ENCODE assay signal across 27 mouse cellular contexts in the genomic region with DNA sequence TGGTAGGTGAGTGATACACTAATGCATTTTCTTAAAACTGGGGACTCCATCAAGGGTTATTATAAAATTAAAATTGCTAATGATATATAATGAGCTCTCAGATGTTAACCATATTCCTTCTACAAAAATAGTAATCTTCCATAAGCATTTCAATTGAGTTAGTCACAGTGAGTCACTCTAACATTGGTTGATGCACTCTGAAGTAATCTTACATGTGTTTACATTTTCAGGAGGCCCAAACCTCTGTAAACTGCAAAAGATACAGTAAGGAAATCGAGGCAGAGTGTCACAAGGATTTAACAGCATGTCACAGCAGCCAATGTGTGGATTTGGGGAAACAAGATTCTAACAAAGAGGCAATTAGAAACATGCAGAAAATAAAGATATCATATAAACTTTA.
"Had no signal": no experiment of that assay in that cellular context is flagged by ENCODE, and none has a peak within 500 bp of the region (broad histone marks: within the 10 kb centered on the region; RNA-seq: fewer than 3 reads in every experiment).

No protein-coding gene starts in this region.

- H3K4me3 ChIP-seq: embryonic facial prominence, embryonic 10.5 days; embryonic facial prominence, embryonic 12.5 days; embryonic facial prominence, embryonic 13.5 days; embryonic facial prominence, embryonic 15.5 days; erythroblast, embryonic 14.5 days; forebrain, embryonic 10.5 days; forebrain, embryonic 12.5 days; forebrain, embryonic 13.5 days; forebrain, embryonic 15.5 days; gastrocnemius, adult 2 months; heart, adult 2 months had no signal

- ATAC-seq: forebrain, embryonic 13.5 days; forebrain, embryonic 14.5 days; forebrain, embryonic 15.5 days; forebrain, embryonic 16.5 days; forebrain, postnatal 0 days had no signal

- H3K4me1 ChIP-seq: embryonic facial prominence, embryonic 10.5 days; embryonic facial prominence, embryonic 12.5 days; embryonic facial prominence, embryonic 13.5 days; embryonic facial prominence, embryonic 15.5 days; forebrain, embryonic 12.5 days; forebrain, embryonic 13.5 days; forebrain, embryonic 15.5 days had no signal

- H3K36me3 ChIP-seq: embryonic facial prominence, embryonic 10.5 days; embryonic facial prominence, embryonic 12.5 days; embryonic facial prominence, embryonic 13.5 days; embryonic facial prominence, embryonic 15.5 days; forebrain, embryonic 10.5 days; forebrain, embryonic 12.5 days; forebrain, embryonic 15.5 days had no signal

- DNase-seq: cerebellum, adult 9-10 months; cerebellum, adult 9-11 months; cerebellum, postnatal 10 days; cerebellum, postnatal 14 days; cerebellum, postnatal 25 days; cerebellum, postnatal 36 days; embryo, embryonic 11 days; forebrain, postnatal 0 days; gastrocnemius, adult 2 months; gastrocnemius, postnatal 10 days; gastrocnemius, postnatal 14 days; gastrocnemius, postnatal 25 days; gastrocnemius, postnatal 36 days; heart, adult 11 months; heart, adult 18-20 months; heart, adult 2 months had no signal

- H3K4me2 ChIP-seq: embryonic facial prominence, embryonic 12.5 days; embryonic facial prominence, embryonic 13.5 days; embryonic facial prominence, embryonic 15.5 days; forebrain, embryonic 12.5 days; forebrain, embryonic 13.5 days; forebrain, embryonic 15.5 days had no signal

- H3K27me3 ChIP-seq: embryonic facial prominence, embryonic 12.5 days; embryonic facial prominence, embryonic 13.5 days; embryonic facial prominence, embryonic 15.5 days; forebrain, embryonic 12.5 days; forebrain, embryonic 13.5 days; forebrain, embryonic 15.5 days had no signal

- H3K9me3 ChIP-seq: embryonic facial prominence, embryonic 10.5 days; embryonic facial prominence, embryonic 12.5 days; embryonic facial prominence, embryonic 13.5 days; embryonic facial prominence, embryonic 15.5 days; forebrain, embryonic 12.5 days; forebrain, embryonic 13.5 days; forebrain, embryonic 15.5 days had no signal

- H3K9ac ChIP-seq: embryonic facial prominence, embryonic 12.5 days; embryonic facial prominence, embryonic 13.5 days; embryonic facial prominence, embryonic 15.5 days; forebrain, embryonic 12.5 days; forebrain, embryonic 13.5 days; forebrain, embryonic 15.5 days; forebrain, postnatal 0 days had no signal

- H3K27ac ChIP-seq: embryonic facial prominence, embryonic 10.5 days; embryonic facial prominence, embryonic 12.5 days; embryonic facial prominence, embryonic 13.5 days; embryonic facial prominence, embryonic 15.5 days; forebrain, embryonic 10.5 days; forebrain, embryonic 12.5 days; forebrain, embryonic 13.5 days; forebrain, embryonic 15.5 days; gastrocnemius, adult 2 months; heart, adult 2 months had no signal
